Mouse (Mus musculus) spleen, postnatal 14 days (tissue): ENCODE results near the gene Reln.
A peak's percentile ranks its signal among the peaks of the same experiment; 100 is the strongest.

ENCODE experiments used
- DNase-seq, 2 experiments: peaks; one replicate each; pipeline ENCODE4 v3.0.0; 2021 to 2022; ENCODE audit warnings: low spot score in 2 of 2

The Reln gene

DNA sequence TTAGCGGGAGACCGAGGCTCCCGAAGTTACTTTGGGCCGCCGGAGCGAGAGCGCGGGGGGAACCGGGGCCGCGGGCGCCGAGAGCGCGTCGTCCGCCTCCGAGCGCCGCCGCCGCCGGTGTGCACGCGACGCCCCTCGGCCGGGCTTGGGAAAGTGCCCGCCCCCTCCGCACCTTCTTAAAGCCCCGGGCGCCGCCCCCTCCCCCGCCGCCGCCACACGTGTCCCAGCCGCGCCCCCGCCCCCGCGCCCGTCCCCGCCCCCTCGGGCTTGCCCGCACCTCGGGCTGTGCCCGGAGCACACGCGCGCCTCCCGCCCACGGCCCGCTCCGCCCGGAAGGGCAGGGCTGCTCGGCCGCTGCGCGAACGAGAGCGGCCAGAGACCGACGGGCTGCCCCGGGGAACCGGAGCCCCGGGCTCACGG lies at the start of gene Reln:
Reln (minus strand) TSS at position 147 of the 420 bp plus-strand sequence.
- peak; percentile 22 to 38 for DNase-seq

DNA sequence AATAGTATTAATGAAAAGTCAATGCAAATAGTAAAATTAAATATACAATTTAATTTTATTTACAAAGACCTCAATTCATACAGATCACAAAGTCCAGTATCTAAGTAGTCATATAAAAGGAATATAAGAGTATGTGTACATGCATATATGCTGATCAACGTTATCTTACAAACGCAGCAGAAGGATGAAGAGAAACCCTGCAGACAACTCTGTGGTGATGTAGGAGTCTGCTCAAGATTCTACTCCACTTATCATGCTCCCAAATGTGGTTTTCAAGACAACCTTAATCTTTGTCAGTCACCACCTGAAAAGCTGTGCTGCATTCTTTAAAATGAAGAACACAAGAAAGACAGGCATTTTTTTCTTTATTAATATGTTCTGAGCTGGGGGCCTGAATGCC lies 44.0 kb upstream of the Reln start:
- no peak for DNase-seq

DNA sequence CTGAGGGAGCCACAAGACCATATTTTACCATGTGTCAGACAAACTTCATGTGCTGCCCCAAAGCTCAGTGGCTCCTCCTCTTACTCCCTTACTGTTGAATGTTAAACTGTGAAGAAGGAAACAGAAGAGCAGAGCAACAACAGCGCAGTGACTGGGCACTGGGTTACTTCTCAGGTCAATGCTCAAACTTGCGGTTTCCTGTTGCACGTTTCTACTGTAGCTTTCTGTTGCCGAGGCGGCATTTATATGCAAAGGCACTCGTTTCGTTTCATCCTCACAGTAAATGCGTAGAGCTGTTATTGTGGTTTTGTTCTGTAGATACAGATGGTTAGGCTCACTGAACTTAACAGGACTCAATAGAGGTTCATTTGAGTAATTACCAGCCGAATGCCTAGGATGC lies 16.0 kb upstream of the Reln start:
- no peak for DNase-seq

DNA sequence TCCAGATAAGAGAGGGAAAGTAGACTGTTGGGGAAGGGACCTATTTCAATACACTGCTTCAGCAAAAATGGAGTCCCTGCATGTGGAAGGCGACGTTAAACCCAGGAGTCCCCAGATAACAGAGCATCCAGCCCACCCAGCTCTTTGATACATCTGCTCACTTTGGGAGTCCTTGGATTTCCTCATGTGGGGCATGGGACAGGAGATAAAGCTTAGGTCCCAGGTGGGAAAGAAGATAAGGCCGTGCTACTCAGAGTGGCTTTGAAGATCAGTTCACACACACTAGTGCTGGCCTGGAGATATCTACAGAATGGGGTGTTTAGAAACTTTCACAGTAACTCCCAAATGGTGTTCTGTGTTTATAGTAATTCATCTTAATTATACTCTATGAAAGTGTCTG lies 3.9 kb upstream of the Reln start:
- peak; percentile 29 to 55 for DNase-seq

DNA sequence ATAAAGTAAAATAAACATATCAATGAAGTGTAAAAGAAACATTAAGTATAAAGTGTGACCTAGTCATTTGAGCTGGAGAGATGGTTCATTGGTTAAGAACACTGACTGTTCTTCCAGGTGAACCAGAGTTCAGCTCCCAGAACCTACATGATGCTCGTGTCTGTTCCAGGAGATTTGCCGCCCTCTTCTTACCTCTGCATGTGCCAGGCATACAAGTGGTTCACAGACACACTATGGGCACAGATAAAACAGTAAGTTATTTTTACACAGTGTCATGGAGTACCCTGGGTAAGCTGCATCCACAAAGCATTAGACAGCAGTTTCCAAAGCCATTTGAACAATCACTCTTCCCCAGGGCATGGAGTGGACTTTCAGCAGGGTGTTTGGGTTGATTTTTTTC lies 3.2 kb upstream of the Reln start:
- DNase-seq, result no peak

DNA sequence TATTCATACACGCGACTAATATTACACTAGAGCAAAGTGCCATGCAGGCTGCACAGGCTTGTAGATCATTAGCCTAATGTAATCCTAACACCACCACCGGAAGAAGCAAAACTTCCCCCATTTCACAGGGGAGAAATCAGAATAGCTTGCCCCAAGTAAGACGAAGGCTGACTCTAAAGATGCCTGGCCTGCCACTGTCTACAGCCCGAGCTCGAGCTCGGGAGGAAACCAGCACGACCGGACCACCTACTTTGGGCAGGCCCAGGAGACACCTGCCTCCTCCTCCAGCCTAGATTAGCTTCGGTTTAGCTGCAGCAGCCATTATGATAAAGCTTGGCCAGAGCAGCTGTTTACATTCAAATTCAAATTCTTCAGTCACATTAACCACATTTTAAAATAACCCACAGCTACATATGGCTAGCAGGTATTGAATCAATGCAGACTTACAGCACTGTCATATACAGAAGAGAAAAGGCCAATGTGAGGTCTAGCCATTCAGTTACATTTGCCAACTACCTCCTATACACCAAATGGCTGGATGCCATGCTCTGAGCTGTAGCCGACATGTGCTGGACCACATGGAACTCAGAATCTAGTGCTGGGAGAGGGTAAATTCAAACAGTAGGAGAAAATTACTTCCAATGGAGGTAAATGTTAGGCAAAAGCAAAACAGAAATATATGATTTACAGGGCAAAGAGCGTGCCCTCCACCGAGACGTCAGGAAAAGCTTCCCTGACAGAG lies 1.6 kb upstream of the Reln start:
- no peak for DNase-seq

DNA sequence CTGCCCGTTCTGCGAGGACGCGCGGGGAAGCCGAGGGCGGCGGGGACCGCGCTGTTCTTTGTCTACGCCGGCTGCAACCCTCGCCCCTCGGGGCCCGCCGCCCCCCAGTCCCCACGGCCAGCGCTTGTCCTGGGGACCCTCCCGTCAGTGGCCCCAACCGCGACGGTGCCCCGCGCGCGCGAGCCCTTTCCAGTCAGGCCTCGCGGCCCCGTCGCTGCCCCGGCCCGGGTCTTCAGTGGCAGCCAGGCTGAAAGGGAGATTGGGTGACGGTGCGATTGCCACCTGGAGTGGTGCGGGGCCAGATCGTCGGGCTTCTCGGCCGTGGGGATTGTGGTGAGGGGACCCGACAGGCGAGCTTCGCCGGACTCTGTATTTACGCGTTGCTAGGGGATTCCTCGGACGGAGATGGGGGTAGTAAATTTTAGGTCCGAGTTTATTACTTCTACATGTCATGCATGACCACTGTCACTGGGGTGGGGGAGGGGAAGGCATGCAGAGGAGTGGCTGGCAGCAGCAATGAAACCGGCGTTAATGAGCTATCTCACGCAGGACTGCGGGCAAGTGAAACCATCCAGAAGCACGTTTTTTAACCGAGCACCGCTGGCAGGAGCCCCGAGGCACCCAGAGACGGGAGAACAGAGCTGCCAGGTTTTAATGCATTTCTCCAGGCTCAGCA lies 612 bp upstream of the Reln start:
- DNase-seq, result peak in 1 of 2 experiments; percentile 50

DNA sequence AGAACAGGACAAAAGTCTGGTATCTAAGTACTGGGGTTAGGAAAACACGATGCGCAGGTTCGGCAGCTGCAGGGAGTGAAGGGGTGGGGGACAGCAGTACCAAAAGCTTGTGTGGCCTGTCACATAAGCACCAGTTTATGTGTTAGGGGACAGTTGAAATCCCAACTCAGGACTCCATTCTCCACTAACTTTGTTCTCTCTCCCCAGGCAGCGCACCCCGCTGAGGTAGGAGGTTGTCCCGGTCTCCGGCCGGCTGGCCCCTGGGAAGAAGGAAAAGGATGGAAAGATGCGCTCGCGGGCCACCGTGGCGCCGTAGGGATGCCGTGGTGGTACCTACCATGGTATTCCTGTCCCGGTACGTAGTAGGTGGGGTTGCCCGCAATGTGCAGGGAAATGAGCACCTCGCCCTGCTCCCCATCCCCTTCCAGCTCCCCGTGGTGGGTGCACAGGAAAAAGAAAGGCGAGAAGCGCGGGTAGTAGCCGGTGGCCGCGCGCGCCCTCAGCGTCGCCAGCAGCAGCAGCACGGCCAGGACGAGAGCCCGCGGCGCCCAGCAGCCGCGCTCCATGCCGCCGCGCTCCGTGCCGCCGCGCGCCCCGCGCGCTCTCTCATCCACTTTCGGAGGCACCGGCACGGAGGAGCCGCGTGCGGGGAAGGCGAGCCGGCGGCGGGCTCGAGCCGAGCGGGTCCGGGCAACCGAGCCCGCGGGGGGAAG lies 503 bp downstream of the Reln start:
- peak in 1 of 2 experiments; percentile 11 for DNase-seq

DNA sequence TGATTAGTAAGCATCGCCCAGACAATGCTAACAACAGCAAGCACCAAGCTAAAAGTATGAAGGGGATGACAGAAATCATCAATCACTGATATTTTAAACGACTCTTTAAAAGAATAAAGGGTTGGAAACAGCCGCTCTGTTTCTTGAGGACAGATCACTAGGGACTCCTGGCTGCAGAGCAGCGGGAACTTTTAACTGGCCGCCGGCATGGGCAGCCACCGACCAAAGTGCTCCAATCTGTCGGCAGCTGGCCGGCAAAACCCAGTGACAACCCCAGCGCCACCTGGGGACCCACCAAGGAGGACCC lies 1.0 kb downstream of the Reln start:
- no peak for DNase-seq

DNA sequence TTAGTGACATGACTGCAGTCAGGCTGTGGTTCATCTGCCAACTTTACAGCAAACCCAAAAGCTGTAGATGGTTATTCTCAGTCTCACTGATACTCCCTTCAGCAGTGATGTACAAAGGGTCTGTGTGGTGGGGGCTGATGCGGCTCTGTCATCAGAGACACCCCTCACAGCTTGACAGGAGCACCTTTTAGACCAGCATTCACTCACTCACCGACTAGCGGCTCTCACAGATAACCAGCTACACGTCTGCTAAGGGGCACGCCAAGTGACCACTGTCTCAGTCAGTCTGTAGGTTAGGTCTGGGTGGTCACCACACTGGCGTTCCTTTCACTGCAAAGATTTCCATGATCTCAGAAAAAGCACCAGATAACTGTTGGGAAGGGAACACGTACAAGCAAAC lies 2.0 kb downstream of the Reln start:
- DNase-seq, result no peak

DNA sequence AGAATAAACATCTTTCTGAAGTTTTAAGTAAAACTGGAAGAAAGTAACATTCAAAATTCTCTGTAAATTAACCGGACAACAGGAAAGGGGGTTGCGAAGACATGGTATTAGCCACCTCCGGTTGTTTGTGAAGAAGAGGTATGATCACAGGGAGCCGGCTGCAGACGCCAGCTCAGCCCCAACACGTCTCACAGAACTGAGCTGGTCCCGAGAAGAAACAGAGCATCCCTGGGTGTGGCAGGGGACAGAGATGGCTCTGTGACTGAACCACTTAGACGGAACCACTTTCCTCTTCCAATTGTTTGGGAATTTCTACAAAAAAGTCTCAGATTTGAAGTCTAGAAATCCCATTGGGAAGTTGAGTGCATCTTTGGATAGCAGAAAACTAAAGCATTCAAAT lies 3.5 kb downstream of the Reln start:
- DNase-seq, result no peak

DNA sequence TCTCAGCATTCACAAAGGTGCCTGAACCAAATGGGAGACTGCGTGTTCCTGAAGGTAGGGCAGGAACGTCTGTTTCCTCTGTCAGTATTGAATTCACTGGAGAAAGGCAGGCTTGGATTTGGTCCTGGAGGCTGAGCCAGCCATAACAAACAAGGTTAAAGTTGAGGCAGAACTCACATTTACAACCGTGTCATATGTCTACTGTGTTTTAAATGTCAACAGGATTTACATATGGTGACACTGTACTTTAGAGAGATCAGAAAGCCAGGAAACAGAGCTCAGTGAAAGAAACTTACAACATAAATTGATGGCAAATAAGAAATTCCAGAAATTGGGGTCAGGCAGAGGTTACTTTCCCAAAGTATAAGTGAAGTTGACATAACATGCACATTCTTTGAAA lies 9.1 kb downstream of the Reln start:
- DNase-seq, result no peak

DNA sequence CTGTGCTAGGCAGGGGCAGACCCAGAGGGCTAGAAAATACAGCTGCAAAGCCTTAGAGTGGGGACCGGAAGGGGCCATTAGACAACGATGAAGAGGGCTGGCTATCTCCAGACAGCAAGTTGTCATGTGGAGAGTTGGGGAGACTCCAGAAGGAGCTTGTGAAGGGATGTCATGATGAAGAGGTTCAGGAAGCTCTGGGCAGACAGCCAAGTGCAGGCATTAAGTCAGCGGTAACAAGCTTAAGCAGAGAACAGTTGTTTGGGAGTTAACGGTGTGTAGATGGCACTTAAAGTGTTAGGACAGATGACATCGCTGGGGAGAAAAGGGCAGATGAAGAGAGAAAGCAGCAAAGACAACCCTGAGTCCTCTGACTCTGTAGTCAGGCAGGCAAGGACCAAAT lies 13.7 kb downstream of the Reln start:
- no peak for DNase-seq

DNA sequence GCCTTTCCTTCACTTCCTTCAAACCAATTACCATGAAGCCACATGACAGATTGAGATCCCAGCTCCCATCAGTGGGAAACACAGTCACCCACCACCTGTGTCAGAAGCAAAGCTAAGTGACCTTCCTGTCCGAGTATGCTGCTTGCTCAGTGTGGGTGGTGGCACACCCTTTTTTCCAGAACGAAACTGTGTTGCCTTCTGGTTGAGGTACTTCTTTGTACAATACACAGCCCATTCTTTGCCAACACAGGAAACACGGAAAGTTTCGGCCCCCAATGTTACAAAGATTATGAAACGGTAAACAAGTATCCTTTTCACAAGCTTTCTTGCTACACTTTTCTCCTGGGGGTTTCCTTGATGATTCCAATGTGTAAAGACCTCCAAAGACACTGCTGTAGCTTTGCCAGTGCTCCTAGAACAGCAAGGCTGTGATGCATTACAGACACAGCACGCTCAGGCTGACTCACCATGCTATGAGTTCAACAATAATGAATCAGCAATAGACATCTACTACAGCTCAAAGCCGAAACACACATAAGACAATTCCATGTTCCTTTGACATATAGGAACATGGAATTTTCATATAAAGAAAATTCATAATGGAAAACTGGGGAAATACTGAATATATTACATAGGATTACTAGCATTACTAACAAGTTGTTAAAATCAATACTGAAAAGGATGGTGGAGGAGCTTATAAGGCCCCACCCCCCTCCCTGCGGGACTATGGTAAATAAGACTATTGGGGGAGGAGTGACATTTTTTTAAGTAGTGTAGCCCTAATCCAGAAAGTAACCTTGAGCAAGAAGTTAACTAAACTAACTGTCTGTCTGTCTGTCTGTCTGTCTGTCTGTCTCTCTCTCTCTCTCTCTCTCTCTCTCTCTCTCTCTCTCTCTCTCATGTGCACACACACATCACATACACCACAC lies 15.8 kb downstream of the Reln start:
- DNase-seq, result no peak

DNA sequence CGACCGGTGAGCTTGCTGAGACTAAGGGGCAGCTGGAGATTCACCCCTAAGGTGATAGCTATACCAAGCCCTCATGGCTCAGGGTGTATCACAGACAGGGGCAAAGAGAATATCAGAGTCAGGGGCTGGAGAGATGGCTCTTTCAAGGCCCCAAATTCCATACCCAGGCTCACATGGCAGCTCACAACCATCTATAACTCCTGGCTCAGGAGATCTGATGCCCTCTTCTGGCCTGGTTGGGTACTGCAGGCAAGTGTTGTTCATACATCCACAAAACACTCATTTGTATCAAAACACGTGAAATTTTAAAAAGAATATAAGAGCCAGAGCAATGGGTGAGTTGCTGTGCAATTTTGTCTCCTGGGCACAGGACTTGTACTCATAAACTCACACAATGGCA lies 17.3 kb downstream of the Reln start:
- peak; percentile 21 to 54 for DNase-seq

DNA sequence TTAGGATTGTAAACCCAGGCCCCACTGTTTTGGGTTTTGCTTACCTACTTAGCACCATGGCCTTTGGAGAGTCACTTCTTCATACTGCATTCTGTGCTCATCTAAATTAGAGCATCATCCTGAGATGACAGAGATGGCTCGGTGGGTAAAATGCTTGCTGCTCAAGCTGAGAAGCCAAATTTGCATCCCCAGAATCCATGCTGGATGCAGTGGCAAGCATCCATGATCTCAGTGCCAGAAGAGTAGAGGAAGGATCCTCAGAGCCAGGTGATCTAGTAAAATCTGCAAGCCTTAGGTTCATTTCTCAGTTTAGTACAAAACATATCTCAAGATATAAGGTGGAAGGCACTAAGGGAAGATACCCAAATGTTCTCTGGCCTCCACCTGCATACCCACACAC lies 20.7 kb downstream of the Reln start:
- no peak for DNase-seq

DNA sequence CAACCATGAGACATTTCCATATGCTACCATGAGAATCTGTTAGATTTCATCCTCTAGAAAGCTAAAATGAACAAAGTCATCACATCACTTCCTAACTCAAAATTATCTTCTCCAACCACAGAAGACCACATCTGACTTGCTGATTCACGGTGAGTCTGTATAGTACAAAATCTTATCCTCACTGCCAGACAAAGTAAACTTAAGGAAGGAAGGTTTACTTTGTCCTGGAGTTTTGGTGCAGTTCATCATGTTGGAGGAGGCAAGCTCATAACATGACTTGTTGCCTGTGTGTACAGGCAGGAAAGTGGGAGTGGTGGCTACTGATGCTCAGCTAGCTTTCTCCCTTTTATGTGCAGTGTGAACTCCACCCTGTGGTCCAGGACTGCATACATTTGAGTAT lies 26.7 kb downstream of the Reln start:
- no peak for DNase-seq

DNA sequence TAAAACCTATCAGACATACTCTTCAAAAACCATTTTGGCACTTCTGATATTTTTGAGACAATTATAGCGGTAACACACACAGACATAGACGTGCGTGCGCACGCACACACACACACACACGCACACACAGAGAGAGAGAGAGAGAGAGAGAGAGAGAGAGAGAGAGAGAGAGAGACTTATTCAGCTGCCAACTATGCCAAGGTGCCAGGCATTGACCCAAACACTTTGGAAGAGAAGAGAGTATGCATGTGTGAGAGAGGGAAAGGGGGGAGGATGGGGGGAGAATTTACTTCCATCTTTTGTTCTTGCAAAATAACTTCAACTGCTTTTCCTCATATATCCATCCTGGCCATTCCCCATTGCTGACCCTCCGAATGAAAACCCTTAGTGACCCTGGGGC lies 28.0 kb downstream of the Reln start:
- DNase-seq, result no peak

DNA sequence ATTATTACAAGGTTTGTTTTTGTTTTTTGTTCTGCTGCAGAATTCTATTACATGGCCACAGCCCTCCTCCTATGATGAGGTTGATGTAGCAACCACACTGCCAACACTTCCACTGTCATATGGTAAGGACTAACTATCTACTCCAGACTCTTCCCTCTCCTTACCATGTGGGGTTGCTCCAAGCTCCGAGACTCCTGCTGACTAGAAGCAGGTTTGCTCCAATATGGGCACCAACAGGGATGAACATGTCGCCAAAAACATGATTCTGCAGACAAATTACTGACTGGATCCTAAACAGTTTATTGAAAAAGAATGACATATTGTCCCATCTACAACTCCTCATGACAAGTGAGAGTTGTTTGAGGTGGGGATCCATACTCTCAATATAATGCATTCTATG lies 28.5 kb downstream of the Reln start:
- no peak for DNase-seq

DNA sequence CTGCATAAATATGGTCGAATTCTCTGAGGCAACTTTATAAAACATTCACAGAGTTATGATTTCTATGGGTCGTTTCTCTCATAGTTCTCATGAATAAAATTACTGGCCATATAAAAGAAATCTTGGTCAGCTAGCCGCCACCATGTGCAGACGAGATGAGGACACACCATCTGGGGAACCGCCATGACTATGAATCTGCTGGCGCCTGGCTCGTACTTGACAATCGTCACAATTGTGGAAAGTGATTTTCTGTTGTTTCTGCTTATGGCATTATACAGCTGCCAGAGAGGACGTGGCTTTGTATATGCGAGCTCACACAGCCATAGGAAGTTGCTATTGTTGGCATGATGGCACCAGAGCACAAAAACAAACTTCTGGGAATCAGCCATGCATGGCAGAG lies 31.5 kb downstream of the Reln start:
- DNase-seq, result no peak

DNA sequence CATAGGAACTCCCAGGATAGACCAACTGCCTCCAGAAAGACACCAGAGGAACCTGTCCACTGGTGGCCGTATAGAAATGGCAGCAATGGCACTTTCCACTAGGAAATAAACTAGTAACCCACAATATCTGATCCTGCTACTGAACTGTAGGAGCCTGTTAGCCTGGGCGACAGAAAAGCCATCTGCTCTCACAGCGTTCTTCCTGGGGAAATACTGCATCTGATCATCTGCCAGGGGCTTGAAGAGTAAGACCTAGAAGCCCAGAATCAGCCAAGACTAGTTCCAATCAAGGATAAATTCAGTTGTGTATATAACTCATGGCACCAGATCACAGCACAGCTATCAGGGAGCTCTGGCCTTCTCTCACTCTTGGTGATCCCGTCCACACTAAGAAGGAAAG lies 33.5 kb downstream of the Reln start:
- DNase-seq, result no peak

DNA sequence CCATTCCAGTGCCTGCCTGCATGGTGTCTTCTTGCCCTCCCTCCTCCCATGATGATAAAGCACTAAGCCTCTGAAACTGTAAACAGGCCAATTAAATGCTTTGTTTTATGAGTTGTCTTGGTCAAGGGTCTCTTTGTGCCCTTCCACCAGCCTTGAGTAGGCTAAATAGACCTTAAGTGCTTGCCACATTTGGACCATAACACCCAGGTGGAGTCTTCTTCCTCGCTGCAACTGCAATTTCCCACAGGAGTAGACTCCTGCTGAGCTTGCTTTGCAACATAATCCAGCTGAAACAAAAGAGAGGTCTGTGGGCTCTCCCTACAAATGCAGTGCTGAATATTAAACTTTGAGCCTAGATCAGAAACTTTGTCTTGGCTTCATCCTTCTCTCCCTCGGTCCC lies 35.5 kb downstream of the Reln start:
- no peak for DNase-seq
